Mouse (Mus musculus) midbrain, embryonic 14.5 days (tissue): ENCODE measurements around the gene Map2k1. TPM values are rescaled to one million over a fixed set of nuclear protein-coding genes. Genes with fewer than 3 reads are reported as not detected.
"Not testable (repeated sequence)": the region's sequence is repeated elsewhere in the genome, so short reads cannot be mapped to it uniquely, and the experiment has no call there.

Experiments
- ATAC-seq: fragments of 200-750 bp; cut with Nextera tagmentation; 2 replicates; pipeline ENCODE4 v1.8.0; 2017; ENCODE audit warnings: moderate number of reproducible peaks, moderate library complexity; ENCODE audit not compliant: low FRiP score, low TSS enrichment
- DNase-seq: peaks from one replicate; pipeline ENCODE4 v3.0.0-alpha.2; 2015
- H3K27ac ChIP-seq: fragments of 300-500 bp; sonication (generic); replicated peaks from 2 replicates; pipeline ENCODE4 v1.5.1; 2014; ENCODE audit warnings: mild to moderate bottlenecking, low read depth, low read length, moderate library complexity
- H3K27me3 ChIP-seq: fragments of 300-500 bp; sonication (generic); 2 replicates; pipeline ENCODE4 v1.6.1; 2014; ENCODE audit warnings: low read length, control low read depth, mixed read lengths; ENCODE audit not compliant: control insufficient read depth, insufficient read depth
- H3K36me3 ChIP-seq: fragments of 300-500 bp; sonication (generic); 2 replicates; pipeline ENCODE4 v1.6.1; 2014; ENCODE audit warnings: low read length, control low read depth; ENCODE audit not compliant: control insufficient read depth, insufficient read depth
- H3K4me1 ChIP-seq: fragments of 300-500 bp; sonication (generic); 2 replicates; pipeline ENCODE4 v1.6.1; 2014; ENCODE audit warnings: mild to moderate bottlenecking, antibody characterized with exemption, low read length, control low read depth; ENCODE audit not compliant: control insufficient read depth, insufficient read depth
- H3K4me2 ChIP-seq: fragments of 300-500 bp; sonication (generic); 2 replicates; pipeline ENCODE4 v1.6.1; 2014; ENCODE audit warnings: mild to moderate bottlenecking, low read length, moderate library complexity
- H3K4me3 ChIP-seq: fragments of 300-500 bp; sonication (generic); replicated peaks from 2 replicates; pipeline ENCODE4 v1.5.1; 2014; ENCODE audit warnings: low read depth, low read length
- H3K9ac ChIP-seq: fragments of 300-500 bp; sonication (generic); replicated peaks from 2 replicates; pipeline ENCODE4 v1.6.1; 2014; ENCODE audit warnings: mild to moderate bottlenecking, low read length, moderate library complexity
- H3K9me3 ChIP-seq: fragments of 300-500 bp; sonication (generic); 2 replicates; pipeline ENCODE4 v1.6.1; 2016; ENCODE audit warnings: low read length, control low read depth, mixed read lengths; ENCODE audit not compliant: control insufficient read depth
- WGBS: fragments of 180-500 bp; shearing (Covaris S2); extraction: QIAGEN DNeasy Blood & Tissue Kit; methylation state at CpG from one replicate; pipeline ENCODE4 v1.1.7; 2014; 5-methylcytosine and 5-hydroxymethylcytosine counted together
- polyA plus RNA-seq: library from polyadenylated mRNA; unstranded; fragments of >200 nt; fragmentation: Nextera tagmentation; extraction: Ambion mirVana; gene quantifications from 2 replicates; pipeline ENCODE4 v1.2.1, GENCODE M21; 2014

The Map2k1 gene
- polyA plus RNA-seq, 1 experiment from 2014 or later, result 50.7 TPM

- Histone ChIP-seq H3K9ac (no peak overlapping the region), H3K4me1 (no peaks in the 10 kb centered on the region), H3K27ac (no peak overlapping the region), H3K4me2 (no peak overlapping the region), H3K36me3 (peaks cover 33% of the 10 kb centered on the region), H3K9me3 (no peaks in the 10 kb centered on the region), H3K4me3 (no peak overlapping the region), H3K27me3 (no peaks in the 10 kb centered on the region)
- WGBS, result 89% methylated on average over 3 of the region's 3 CpGs
- DNase-seq (no peak), ATAC-seq (no peak)
Measured at GRCm38 (mm10) chr9:64207509-64208084, 45.8 kb downstream of the Map2k1 start.

GRCm38 (mm10) chr9:64202866-64203265 lies 50.6 kb downstream of the Map2k1 start:
- no peak overlapping the region for H3K4me3 ChIP-seq
- no peak for ATAC-seq
- H3K9me3 ChIP-seq, result no peaks in the 10 kb centered on the region
- no peak overlapping the region for H3K27ac ChIP-seq
- H3K4me2 ChIP-seq, result no peak overlapping the region
- H3K36me3 ChIP-seq, result peaks cover 17% of the 10 kb centered on the region
- DNase-seq, result no peak
- no peak overlapping the region for H3K9ac ChIP-seq
- H3K27me3 ChIP-seq, result no peaks in the 10 kb centered on the region
- no peaks in the 10 kb centered on the region for H3K4me1 ChIP-seq

GRCm38 (mm10) chr9:64202331-64202730 lies 51.1 kb downstream of the Map2k1 start:
- Histone ChIP-seq H3K4me3 (no peak overlapping the region), H3K4me1 (no peaks in the 10 kb centered on the region), H3K27ac (no peak overlapping the region), H3K4me2 (no peak overlapping the region), H3K36me3 (peaks cover 17% of the 10 kb centered on the region), H3K9ac (no peak overlapping the region), H3K27me3 (no peaks in the 10 kb centered on the region), H3K9me3 (no peaks in the 10 kb centered on the region)
- ATAC-seq (no peak), DNase-seq (no peak)

- ATAC-seq, result no peak
- Histone ChIP-seq H3K4me1 (no peaks in the 10 kb centered on the region), H3K9ac (no peak overlapping the region), H3K9me3 (no peaks in the 10 kb centered on the region), H3K4me2 (no peak overlapping the region), H3K4me3 (no peak overlapping the region), H3K36me3 (peaks cover 17% of the 10 kb centered on the region), H3K27me3 (no peaks in the 10 kb centered on the region), H3K27ac (no peak overlapping the region)
- no peak for DNase-seq
- WGBS, result 85% methylated on average over 2 of the region's 2 CpGs
Measured at GRCm38 (mm10) chr9:64199897-64200296, 53.5 kb downstream of the Map2k1 start.

GRCm38 (mm10) chr9:64198763-64199418 lies 54.5 kb downstream of the Map2k1 start:
- H3K4me2 ChIP-seq, ATAC-seq, H3K9ac ChIP-seq, H3K27me3 ChIP-seq, H3K27ac ChIP-seq, H3K4me3 ChIP-seq, H3K4me1 ChIP-seq, H3K9me3 ChIP-seq, DNase-seq: not testable (repeated sequence)
- 92% methylated on average over 7 of the region's 7 CpGs for WGBS
- peaks cover 10% of the 10 kb centered on the region for H3K36me3 ChIP-seq

GRCm38 (mm10) chr9:64198068-64198762 lies 55.2 kb downstream of the Map2k1 start:
- H3K9ac ChIP-seq, result no peak overlapping the region
- peaks cover 9% of the 10 kb centered on the region for H3K36me3 ChIP-seq
- no peaks in the 10 kb centered on the region for H3K27me3 ChIP-seq
- no peaks in the 10 kb centered on the region for H3K9me3 ChIP-seq
- no peak overlapping the region for H3K4me2 ChIP-seq
- no peak for DNase-seq
- no peak overlapping the region for H3K27ac ChIP-seq
- H3K4me1 ChIP-seq, result no peaks in the 10 kb centered on the region
- ATAC-seq, result no peak
- WGBS, result 95% methylated on average over 5 of the region's 5 CpGs
- no peak overlapping the region for H3K4me3 ChIP-seq

- H3K9ac ChIP-seq, result no peak overlapping the region
- 87% methylated on average over 8 of the region's 8 CpGs for WGBS
- ATAC-seq (no peak), DNase-seq (no peak)
- H3K36me3 ChIP-seq, result peaks cover 8% of the 10 kb centered on the region
- no peak overlapping the region for H3K4me3 ChIP-seq
- H3K27ac ChIP-seq, result no peak overlapping the region
- H3K4me1 ChIP-seq, result no peaks in the 10 kb centered on the region
- no peaks in the 10 kb centered on the region for H3K9me3 ChIP-seq
- no peaks in the 10 kb centered on the region for H3K27me3 ChIP-seq
- H3K4me2 ChIP-seq, result no peak overlapping the region
Measured at GRCm38 (mm10) chr9:64197524-64197923, 55.9 kb downstream of the Map2k1 start.

GRCm38 (mm10) chr9:64195554-64195953 lies 57.9 kb downstream of the Map2k1 start:
- ATAC-seq (no peak), DNase-seq (no peak)
- no peak overlapping the region for H3K9ac ChIP-seq

GRCm38 (mm10) chr9:64193879-64194278 lies 59.6 kb downstream of the Map2k1 start:
- no peaks in the 10 kb centered on the region for H3K9me3 ChIP-seq
- ATAC-seq, result no peak
- H3K9ac ChIP-seq, result no peak overlapping the region
- H3K4me1 ChIP-seq, result no peaks in the 10 kb centered on the region
- H3K4me3 ChIP-seq, result no peak overlapping the region
- H3K4me2 ChIP-seq, result no peak overlapping the region
- WGBS, result 94% methylated on average over 1 of the region's 1 CpGs
- no peak overlapping the region for H3K27ac ChIP-seq
- peaks cover 28% of the 10 kb centered on the region for H3K36me3 ChIP-seq
- no peaks in the 10 kb centered on the region for H3K27me3 ChIP-seq
- DNase-seq, result no peak

More at GRCm38 (mm10) chr9:64195554-64195953, 57.9 kb downstream of the Map2k1 start:
- H3K27ac ChIP-seq, result no peak overlapping the region
- H3K9me3 ChIP-seq, result no peaks in the 10 kb centered on the region
- peaks cover 15% of the 10 kb centered on the region for H3K36me3 ChIP-seq
- 73% methylated on average over 4 of the region's 4 CpGs for WGBS
- H3K4me2 ChIP-seq, result no peak overlapping the region
- no peaks in the 10 kb centered on the region for H3K27me3 ChIP-seq
- no peaks in the 10 kb centered on the region for H3K4me1 ChIP-seq
- H3K4me3 ChIP-seq, result no peak overlapping the region
